ENCODE assay signal across 7 mouse cellular contexts in genomic region chr13:63294359-63295193, GRCm38 (mm10).
DNase-seq lines count a peak whose midpoint lies in the region; ATAC-seq and TF ChIP-seq lines count a peak whose summit lies in the region.

No protein-coding gene starts in this region.

- DNase-seq in adipocyte (ENCODE audit: low spot score), result peak; percentile 73
- peak; percentile 74 to 79 for DNase-seq in cerebellum, adult 2 months
- peak; percentile 73 to 81 for DNase-seq in kidney, postnatal 25 days
- peak; percentile 91 for DNase-seq in midbrain, embryonic 11.5 days (ENCODE audit: low spot score, missing footprints)
- DNase-seq in frontal cortex, postnatal 14 days (ENCODE audit: low spot score in 2 of 2), result no peak
- no peak for DNase-seq in natural killer cell, adult 2 months (ENCODE audit: low spot score in 2 of 2)

- no peaks in the 10 kb centered on the region for H3K9me3 ChIP-seq in heart, embryonic 16.5 days (replicated peaks; ENCODE audit: control insufficient read depth, low read length)
- H3K9me3 ChIP-seq in midbrain, embryonic 11.5 days (ENCODE audit: control insufficient read depth, low read length), result no peaks in the 10 kb centered on the region

- no peak for TF ChIP-seq POLR2A in cerebellum, adult 2 months (IDR thresholded peaks at IDR 0.05; ENCODE audit: borderline replicate concordance, insufficient read depth, low read length)

- peaks cover 39% of the 10 kb centered on the region for H3K4me1 ChIP-seq in cerebellum, adult 2 months (ENCODE audit: control insufficient read depth, insufficient read depth, low read length)
- H3K4me1 ChIP-seq in heart, embryonic 16.5 days (ENCODE audit: control insufficient read depth, insufficient read depth, low read length), result peaks cover 27% of the 10 kb centered on the region
- peaks cover 14% of the 10 kb centered on the region for H3K4me1 ChIP-seq in midbrain, embryonic 11.5 days (ENCODE audit: control insufficient read depth, insufficient read depth, low read length)

- H3K4me3 ChIP-seq in cerebellum, adult 2 months (replicated peaks; ENCODE audit: insufficient read depth, low read depth, low read length), result no peak overlapping the region
- no peak overlapping the region for H3K4me3 ChIP-seq in heart, embryonic 16.5 days (ENCODE audit: low read length)
- H3K4me3 ChIP-seq in midbrain, embryonic 11.5 days (ENCODE audit: low read depth, low read length), result no peak overlapping the region

- 24% methylated on average over 15 of the region's 15 CpGs for WGBS in cerebellum, adult 2 months
- WGBS in heart, embryonic 16.5 days, result 34% methylated on average over 15 of the region's 15 CpGs
- 30% methylated on average over 15 of the region's 15 CpGs for WGBS in midbrain, embryonic 11.5 days

- no peaks in the 10 kb centered on the region for H3K27me3 ChIP-seq in cerebellum, adult 2 months (ENCODE audit: control insufficient read depth, insufficient read depth, low read length)
- H3K27me3 ChIP-seq in heart, embryonic 16.5 days (ENCODE audit: control insufficient read depth, insufficient read depth, low read length), result no peaks in the 10 kb centered on the region
- 0 out of 2 replicates have a peak, but pooled peaks cover 2% of the 10 kb centered on the region for H3K27me3 ChIP-seq in midbrain, embryonic 11.5 days (ENCODE audit: control insufficient read depth, insufficient read depth, low read length)

- H3K9ac ChIP-seq in heart, embryonic 16.5 days (ENCODE audit: low read length), result peak overlapping the region; percentile 38; the same call in 1 of the 2 replicates
- no peak overlapping the region for H3K9ac ChIP-seq in midbrain, embryonic 11.5 days (ENCODE audit: low read length)

- H3K36me3 ChIP-seq in heart, embryonic 16.5 days (ENCODE audit: control insufficient read depth, insufficient read depth), result peaks cover 46% of the 10 kb centered on the region
- peaks cover 2% of the 10 kb centered on the region for H3K36me3 ChIP-seq in midbrain, embryonic 11.5 days (ENCODE audit: control insufficient read depth, insufficient read depth, low read length)

- H3K27ac ChIP-seq in cerebellum, adult 2 months (ENCODE audit: insufficient read depth, low read length), result peak overlapping the region; percentile 20
- H3K27ac ChIP-seq in heart, embryonic 16.5 days (ENCODE audit: low read length), result peak overlapping the region; percentile 77
- H3K27ac ChIP-seq in midbrain, embryonic 11.5 days (ENCODE audit: low read depth, low read length), result no peak overlapping the region

- no peak overlapping the region for H3K4me2 ChIP-seq in heart, embryonic 16.5 days (ENCODE audit: low read depth, low read length)
- H3K4me2 ChIP-seq in midbrain, embryonic 11.5 days, result no peak overlapping the region

- ATAC-seq in heart, embryonic 16.5 days (replicated peaks; ENCODE audit: extremely low read depth, insufficient read depth, low FRiP score), result peak; percentile 61
- ATAC-seq in midbrain, embryonic 11.5 days (ENCODE audit: low FRiP score), result peak; percentile 38; the same call in 1 of the 2 replicates

- TF ChIP-seq CTCF in cerebellum, adult 2 months (IDR thresholded peaks at IDR 0.05; ENCODE audit: borderline replicate concordance, insufficient read depth, low read depth, low read length), result no peak

Comparison
In these comparisons a context has a peak if more than half of its experiments do, and no peak if none do; other contexts are left out.
1. DNase-seq: peak in adipocyte (single experiment), cerebellum, adult 2 months (2 of 2), kidney, postnatal 25 days (2 of 2) and midbrain, embryonic 11.5 days (single experiment); none in frontal cortex, postnatal 14 days (0 of 2) and natural killer cell, adult 2 months (0 of 2).